Mouse (Mus musculus) granulocyte monocyte progenitor cell, adult 5-6 weeks (primary cell): ENCODE measurements around the gene Rgs17. TPM values are rescaled to one million over a fixed set of nuclear protein-coding genes. Genes with fewer than 3 reads are reported as not detected.
A peak's percentile ranks its signal among the peaks of the same experiment; 100 is the strongest.
"Not testable (repeated sequence)": the region's sequence is repeated elsewhere in the genome, so short reads cannot be mapped to it uniquely, and the experiment has no call there.

ENCODE experiments used
- ATAC-seq: replicated peaks from 2 replicates; pipeline ENCODE4 v1.8.0; 2016; ENCODE audit warnings: mild to moderate bottlenecking, moderate TSS enrichment, inconsistent platforms; ENCODE audit not compliant: poor library complexity, severe bottlenecking
- total RNA-seq, 2 experiments: library from RNA; stranded (forward) in 1 of 2; stranded (reverse) in 1 of 2; fragments of 200-712, 200-1000 nt in 1 of 2; fragments of >200 nt in 1 of 2; fragmentation: Nextera tagmentation in 1 of 2; gene quantifications; 2 replicates each; pipeline ENCODE4 v1.2.3; 2014 to 2017

Gene Rgs17
- total RNA-seq (2014; fragmentation: Nextera tagmentation) (not detected in 2 replicates), total RNA-seq (2017) (not detected in 2 replicates)

GRCm38 (mm10) chr10:5922294-5922828, at the start of gene Rgs17:
Gene Rgs17 (minus strand): TSS chr10:5922400.
- peak; percentile 46; the same call in 1 of the 2 replicates for ATAC-seq

DNA sequence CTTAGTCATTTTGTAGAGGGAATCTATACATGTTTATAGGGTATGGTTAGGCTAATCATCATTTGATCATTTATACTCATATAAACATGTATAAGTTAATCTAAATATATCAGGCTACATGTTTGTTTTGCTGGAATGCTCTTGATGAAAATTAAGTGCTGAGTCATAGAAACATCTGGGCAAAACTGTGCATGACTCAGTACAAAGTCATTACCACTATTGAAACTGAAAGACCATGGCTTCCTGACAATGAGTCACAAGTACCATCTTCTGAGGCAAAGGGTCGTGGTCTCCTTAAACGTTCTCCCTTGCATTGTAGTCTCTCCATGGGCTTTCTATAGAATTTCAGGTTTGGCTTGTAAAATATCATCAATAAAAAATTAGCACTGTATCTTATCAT, 45.5 kb upstream of the Rgs17 start:
- no peak for ATAC-seq

DNA sequence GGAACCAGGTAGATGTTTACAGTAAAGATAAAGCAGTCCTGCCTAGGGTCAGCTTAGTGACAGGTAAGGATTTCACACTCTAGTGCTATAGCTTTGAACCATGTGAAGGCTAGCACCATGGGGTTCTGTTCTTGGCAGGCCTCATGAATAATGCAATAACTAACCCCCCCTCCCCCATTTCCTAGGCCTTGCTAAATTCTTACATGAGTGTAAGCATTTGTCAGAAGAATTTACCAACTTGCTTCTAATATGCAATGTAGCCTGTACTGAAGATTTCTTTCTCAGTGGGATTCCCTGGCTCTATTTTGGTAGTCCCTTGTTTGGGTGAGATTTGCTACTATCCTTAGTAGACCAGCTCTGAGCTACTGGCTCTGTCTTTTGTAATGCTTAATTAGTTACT, 31.6 kb upstream of the Rgs17 start:
- ATAC-seq = not testable (repeated sequence)

DNA sequence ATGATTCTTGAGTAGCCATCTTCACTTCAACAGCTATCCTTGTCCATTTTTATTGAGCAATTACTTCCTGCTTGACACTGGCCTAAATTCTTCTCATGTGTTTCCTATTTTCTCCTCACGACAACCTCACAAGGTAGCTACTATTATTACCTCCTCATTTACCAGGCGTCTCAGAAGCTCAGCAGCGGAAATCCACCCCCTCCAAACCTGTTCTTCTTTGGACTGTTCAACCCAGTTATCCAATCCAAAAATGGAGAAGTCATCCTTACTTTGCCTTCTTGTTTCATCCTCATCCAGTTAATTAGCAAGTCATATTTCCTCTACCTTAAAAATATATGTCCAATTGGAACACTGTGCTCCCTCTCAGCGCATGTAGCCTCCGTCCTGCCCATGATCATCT, 2.1 kb upstream of the Rgs17 start:
- no peak for ATAC-seq

GRCm38 (mm10) chr10:5923096-5923495, 896 bp upstream of the Rgs17 start:
- no peak for ATAC-seq

DNA sequence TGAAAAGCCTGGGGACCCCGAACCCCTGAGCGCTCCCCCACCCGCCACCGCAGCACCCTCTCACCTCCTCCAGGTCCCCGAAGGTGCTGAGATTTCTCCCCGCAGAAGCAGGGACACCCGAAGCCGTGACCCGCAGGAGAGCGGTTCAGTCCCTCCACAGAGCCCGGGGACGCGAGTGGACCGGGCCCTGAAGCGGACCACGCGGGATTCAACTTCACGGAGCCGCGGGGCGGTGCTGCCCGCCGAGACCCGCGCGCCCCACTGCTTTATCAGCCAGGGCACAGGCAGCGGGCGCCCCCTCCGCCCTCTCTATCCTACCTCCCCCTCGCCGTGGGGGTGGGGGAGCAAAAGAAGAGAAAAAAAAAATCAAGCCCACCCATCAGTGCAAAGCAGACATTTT, 429 bp downstream of the Rgs17 start:
- no peak for ATAC-seq

DNA sequence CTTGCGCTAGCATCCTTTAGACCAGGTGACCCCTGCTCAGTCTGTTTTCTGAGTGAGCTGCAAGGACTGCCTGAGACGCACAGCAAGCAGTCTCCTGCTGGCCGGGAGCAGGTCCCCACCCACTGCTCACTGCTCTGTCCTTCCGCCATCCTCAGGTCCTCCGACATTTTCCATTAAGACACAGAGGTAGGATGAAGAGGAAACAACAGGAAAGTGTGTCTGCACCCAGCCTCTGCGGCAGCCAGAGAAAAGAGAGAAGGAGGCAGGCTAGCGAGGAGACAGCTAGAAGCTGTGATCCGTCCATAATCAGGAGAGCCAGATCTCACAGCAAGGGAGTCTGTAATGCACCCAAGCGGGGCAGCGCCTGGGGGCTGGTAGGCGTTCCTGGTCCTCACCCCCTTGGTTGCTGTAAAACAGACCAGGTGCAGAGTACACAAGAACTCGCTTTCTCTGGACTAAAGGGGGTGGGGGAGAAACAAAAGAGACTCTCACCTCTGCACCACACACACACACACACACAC, 1.1 kb downstream of the Rgs17 start:
- ATAC-seq = no peak

DNA sequence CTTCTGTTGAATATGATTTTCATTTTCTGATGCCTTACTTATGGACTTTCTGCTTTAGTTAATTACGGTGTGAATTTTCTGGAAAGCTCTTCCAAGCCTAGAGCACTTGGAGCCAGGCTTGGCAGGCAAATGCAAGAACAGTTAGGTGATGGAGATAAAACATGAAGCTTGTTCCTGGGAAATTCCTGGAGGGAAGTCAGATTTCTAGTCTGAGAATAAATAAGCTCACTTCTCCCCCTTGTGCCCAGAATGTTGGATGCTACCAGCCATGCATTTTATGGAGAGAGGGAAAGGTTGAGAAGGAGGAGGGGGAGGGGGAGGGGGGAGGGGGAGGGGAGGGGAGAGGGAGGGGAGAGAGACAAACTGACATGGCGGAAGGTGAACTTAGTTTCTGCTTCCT, 17.8 kb downstream of the Rgs17 start:
- ATAC-seq = no peak

DNA sequence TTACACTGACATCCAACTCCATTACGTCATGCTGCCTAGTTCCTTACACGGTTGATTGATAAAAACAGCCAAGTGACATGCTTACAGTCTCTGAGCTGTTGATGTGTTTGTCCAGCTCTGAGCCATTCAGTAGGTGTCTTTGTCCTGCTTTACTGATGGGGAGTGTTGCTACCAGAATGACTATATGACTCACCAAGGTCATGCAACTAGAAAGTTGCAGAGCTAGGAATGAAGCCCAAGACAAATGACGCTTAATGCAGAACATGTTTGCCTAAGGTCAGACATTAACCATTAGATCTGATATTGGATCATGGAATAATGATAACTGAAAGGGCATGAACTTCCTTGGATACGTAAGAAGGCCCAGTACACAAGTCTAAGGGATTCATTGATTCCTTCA, 20.4 kb downstream of the Rgs17 start:
- no peak for ATAC-seq

DNA sequence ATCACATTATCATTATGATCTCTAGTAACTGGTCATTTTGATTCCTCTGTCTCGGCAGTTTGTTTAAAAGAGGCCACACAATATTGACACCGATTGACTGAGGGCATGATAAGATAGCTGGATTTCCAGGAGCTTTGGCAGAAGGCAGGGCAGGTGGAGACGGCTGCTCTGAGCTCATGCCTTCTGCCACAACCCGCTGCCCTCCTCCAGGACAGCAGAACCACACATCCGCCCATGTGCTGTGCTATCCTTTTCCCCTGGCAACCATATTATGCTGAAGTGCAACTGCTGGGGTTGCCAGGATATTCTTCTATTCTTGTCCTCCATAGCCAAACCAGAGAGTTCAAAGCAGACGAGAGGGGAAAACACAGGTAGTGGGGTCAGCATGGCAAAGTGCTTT, 21.5 kb downstream of the Rgs17 start:
- ATAC-seq = no peak

- no peak for ATAC-seq
Measured at GRCm38 (mm10) chr10:5877106-5877505, 45.1 kb downstream of the Rgs17 start.

DNA sequence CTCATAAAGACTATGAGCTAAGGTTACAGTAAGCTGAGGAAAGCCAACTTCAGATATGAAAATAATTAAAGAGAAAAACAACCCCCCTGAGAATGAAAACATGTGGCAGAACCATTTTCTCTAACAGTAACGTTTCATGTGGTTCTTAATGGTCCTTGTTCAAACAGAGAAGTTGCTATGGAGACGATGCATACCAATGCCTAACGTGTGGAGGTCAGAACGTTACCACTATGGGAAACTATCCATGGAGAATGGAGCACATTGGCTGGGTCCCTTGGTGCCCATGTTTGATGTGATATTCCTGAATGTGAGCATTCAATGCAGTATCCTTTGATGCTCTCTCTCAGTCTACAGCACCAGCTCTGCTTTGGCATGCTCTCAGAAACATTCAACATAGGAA, 51.1 kb downstream of the Rgs17 start:
- ATAC-seq = no peak

DNA sequence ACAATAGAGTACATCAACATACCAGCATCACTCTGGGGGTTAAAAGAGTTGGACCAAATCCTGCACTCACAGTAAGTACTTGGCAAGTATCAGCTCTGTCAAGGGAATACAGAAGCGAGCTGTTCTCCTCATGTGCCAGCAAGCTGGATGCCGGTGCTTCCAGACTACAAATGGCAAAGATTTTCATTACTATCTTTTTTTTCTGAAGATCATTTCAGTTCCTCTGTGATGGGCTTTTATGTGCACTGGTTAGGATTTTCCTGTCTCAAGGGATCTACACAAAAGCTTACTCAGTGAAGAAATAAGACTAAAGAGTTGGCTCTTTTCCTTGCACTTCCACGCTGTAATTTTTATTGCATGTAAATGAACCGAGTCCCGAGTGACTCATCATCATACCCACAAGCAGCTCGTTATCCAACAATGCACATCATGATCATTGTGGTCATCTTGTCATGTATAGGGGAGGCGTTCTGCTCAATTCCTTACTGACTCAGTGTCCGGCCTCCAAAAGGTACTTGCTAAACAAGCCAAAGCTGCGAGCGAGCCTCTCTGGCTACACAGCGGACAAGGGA, 54.1 kb downstream of the Rgs17 start:
- ATAC-seq = no peak

GRCm38 (mm10) chr10:5865996-5866395, 56.2 kb downstream of the Rgs17 start:
- no peak for ATAC-seq

DNA sequence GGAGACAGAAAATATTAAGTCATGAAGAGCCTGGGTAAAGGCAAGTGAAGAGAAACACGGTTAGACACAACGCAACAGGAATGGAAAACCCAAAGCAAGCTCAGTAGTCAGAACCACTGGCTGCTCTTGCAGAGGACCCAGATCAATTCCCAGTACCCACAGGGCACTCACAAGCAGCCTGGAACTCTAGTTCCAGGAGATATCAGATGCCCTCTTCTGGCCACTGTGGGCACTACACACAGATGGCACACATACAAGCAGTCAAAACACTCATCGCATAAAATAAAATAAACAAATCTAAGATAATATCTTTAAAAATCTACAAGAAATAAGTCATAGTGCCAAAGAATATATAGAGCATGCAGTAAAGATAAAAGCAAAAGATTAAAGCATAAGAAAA, 59.5 kb downstream of the Rgs17 start:
- ATAC-seq = no peak

- no peak for ATAC-seq
Measured at GRCm38 (mm10) chr10:5860849-5861248, 61.4 kb downstream of the Rgs17 start.

GRCm38 (mm10) chr10:5859729-5860128, 62.5 kb downstream of the Rgs17 start:
- peak; percentile 33; the same call in 1 of the 2 replicates for ATAC-seq

DNA sequence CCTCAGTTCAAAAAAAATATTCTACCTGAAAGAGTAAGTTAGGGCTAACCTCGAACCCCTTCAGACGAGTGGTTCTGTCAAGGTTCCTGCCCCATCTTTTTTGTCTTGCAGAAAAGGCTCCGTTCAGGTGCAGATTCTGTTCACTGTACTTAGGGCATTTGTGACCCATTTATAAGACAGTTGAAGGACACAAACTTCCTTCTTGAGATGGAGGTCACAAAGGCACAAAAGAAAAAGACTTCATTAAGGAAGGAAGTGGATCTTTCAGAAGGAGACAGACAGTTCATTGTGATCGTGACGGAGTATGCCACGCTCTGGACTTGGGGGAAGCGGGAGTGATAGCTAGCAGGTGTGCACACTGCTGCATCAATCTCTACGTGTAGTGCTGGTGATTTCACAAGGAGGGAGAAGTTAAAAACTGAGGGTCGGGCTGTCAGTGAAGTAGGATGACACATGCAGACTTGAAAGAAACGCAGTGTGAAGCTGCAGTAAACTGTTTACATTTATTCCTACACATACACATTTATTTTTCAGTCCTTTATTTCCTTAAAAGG, 64.1 kb downstream of the Rgs17 start:
- peak; percentile 69 for ATAC-seq

DNA sequence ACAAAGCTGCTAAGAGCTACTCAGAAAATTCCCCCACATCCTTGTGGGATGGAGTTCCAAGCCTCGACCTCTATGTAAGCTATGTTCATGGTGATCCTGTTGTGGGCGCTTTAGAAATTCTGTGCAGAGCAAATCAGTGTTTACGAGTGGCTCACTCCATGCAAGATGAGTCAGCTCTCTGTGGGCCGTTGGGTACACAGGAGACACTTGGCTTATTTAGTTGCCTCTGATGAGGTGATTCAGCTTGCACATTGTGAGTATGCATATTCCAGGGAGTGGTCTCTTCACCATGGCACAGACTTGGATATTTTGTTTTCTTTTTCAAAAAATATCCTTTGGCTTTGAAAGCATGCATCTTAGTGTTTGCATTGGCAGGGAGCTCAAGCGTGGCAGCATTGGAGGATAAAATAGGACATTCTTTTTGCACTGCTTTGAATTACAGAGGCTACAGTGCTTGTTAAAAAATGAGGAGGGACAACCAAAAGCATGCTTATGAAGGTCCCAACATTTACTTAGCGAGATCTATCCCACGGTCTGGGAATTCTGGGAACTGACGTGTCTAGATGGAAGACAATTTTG, 68.8 kb downstream of the Rgs17 start:
- no peak for ATAC-seq

DNA sequence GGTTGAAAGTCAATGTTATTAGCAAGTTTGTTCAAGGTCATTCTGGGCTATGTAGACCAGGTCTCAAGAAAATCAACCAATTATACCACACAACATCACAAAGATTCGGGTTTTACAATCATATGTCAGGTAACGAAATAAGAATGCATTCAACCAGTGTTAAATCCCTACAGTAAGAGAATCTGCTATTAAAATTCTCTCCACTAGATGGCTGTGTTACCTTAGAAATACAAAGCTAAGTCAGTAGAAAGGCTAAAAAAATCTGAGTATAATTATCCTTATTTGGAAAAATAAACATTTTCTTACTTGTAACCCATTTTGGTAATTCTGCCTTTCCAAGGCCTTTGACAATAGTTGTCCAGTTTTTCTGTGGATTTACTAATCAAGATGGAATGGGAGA, 75.3 kb downstream of the Rgs17 start:
- ATAC-seq = no peak

GRCm38 (mm10) chr10:5841369-5841768, 80.8 kb downstream of the Rgs17 start:
- ATAC-seq = peak; percentile 80
